Mouse (Mus musculus) kidney, embryonic 15.5 days (tissue): ENCODE measurements around the gene Dnajc17. TPM values are rescaled to one million over a fixed set of nuclear protein-coding genes. Genes with fewer than 3 reads are reported as not detected.

Experiments
- ATAC-seq: fragments of 200-750 bp; cut with Nextera tagmentation; replicated peaks from 2 replicates; pipeline ENCODE4 v1.8.0; 2017; ENCODE audit warnings: moderate TSS enrichment; ENCODE audit not compliant: low FRiP score
- H3K27ac ChIP-seq: fragments of 300-500 bp; sonication (generic); 2 replicates; pipeline ENCODE4 v1.5.1; 2015; ENCODE audit warnings: mild to moderate bottlenecking, inconsistent platforms
- H3K27me3 ChIP-seq: fragments of 300-500 bp; sonication (generic); 2 replicates; pipeline ENCODE4 v1.6.1; 2015; ENCODE audit warnings: inconsistent platforms
- H3K36me3 ChIP-seq: fragments of 300-500 bp; sonication (generic); 2 replicates; pipeline ENCODE4 v1.6.1; 2015; ENCODE audit warnings: inconsistent platforms
- H3K4me1 ChIP-seq: fragments of 300-500 bp; sonication (generic); 2 replicates; pipeline ENCODE4 v1.6.1; 2015; ENCODE audit warnings: inconsistent platforms
- H3K4me2 ChIP-seq: fragments of 300-500 bp; sonication (generic); 2 replicates; pipeline ENCODE4 v1.6.1; 2015; ENCODE audit warnings: moderate library complexity, mild to moderate bottlenecking, inconsistent platforms
- H3K4me3 ChIP-seq: fragments of 300-500 bp; sonication (generic); replicated peaks from 2 replicates; pipeline ENCODE4 v1.5.1; 2015; ENCODE audit warnings: mild to moderate bottlenecking, inconsistent platforms
- H3K9ac ChIP-seq: fragments of 300-500 bp; sonication (generic); 2 replicates; pipeline ENCODE4 v1.6.1; 2015; ENCODE audit warnings: mild to moderate bottlenecking, inconsistent platforms
- H3K9me3 ChIP-seq: fragments of 300-500 bp; sonication (generic); replicated peaks from 2 replicates; pipeline ENCODE4 v1.6.1; 2016; ENCODE audit warnings: inconsistent platforms
- WGBS: fragments of 180-500 bp; shearing (Covaris S2); methylation state at CpG from one replicate; pipeline ENCODE4 v1.1.7; 2015; ENCODE audit warnings: mixed read lengths; 5-methylcytosine and 5-hydroxymethylcytosine counted together
- polyA plus RNA-seq: library from polyadenylated mRNA; unstranded; fragments of >200 nt; fragmentation: Nextera tagmentation; extraction: Ambion mirVana; gene quantifications from 2 replicates; pipeline ENCODE4 v1.2.1, GENCODE M21; 2015

The Dnajc17 gene
- polyA plus RNA-seq, 1 experiment from 2014 or later, result 21.9 TPM

DNA sequence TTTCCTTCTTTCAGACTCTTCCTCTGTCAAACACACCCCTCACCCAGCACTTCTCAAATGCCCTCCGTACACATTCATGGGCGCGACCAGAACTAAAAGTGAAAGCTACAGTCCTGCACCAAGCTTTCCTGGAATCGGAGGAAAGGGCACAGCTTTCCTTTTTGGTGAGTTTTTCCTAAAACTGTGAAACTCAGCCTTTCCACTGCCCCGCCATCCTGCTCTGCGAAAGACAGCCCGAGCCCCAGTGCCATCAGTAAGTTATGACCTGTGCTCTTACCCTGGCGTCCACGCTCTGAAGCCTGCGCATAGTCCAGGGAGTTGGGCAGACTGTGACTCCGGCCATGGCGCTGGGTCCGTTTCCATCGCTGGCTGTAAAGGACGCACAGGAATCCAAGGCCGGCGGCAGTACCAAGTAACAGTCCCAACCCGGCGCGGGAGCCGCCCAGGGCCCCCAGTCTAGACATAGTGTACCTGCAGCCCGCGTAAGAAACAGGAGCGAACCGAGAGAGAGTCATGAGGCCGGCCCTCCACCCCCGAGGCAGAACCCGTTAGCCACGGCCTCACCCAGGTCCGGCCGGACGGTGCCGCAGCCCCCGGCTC lies 52.4 kb downstream of the Dnajc17 start:
- peak overlapping the region; percentile 75 for H3K27ac ChIP-seq
- 4% methylated on average over 34 of the region's 34 CpGs for WGBS
- peaks cover 32% of the 10 kb centered on the region for H3K36me3 ChIP-seq
- peak overlapping the region; percentile 88 for H3K4me2 ChIP-seq
- H3K27me3 ChIP-seq, result no peaks in the 10 kb centered on the region
- no peaks in the 10 kb centered on the region for H3K9me3 ChIP-seq
- peak overlapping the region; percentile 86 for H3K9ac ChIP-seq
- H3K4me1 ChIP-seq, result peaks cover 18% of the 10 kb centered on the region
- peak overlapping the region; percentile 94 for H3K4me3 ChIP-seq
- no peak; the same call in none of the 2 replicates for ATAC-seq

DNA sequence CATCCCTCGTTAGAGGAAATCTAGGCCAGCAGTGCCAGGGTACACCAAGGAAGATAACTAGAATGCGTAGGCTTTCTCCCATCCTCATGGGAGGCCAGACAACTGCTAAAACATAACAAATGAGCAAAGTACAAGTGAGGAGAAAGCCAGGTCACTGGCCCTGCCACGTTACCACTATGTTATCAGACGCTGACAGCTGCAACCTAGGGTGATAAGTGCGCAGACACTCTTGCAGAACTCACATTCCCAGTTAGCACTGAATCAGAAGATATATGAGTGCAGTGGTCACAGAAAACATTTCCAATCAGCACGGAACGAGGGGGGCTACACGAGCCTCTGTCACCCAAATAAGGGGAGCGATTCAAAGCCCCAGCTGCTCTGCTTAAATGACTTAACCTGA lies 53.2 kb downstream of the Dnajc17 start:
- Histone ChIP-seq H3K4me1 (peaks cover 18% of the 10 kb centered on the region), H3K27ac (no peak overlapping the region), H3K9ac (no peak overlapping the region), H3K9me3 (no peaks in the 10 kb centered on the region), H3K36me3 (peaks cover 40% of the 10 kb centered on the region), H3K4me2 (peak overlapping the region; percentile 88), H3K4me3 (peak overlapping the region; percentile 94), H3K27me3 (no peaks in the 10 kb centered on the region)
- no peak; the same call in 1 of the 2 replicates for ATAC-seq
- WGBS, result 73% methylated on average over 9 of the region's 9 CpGs

DNA sequence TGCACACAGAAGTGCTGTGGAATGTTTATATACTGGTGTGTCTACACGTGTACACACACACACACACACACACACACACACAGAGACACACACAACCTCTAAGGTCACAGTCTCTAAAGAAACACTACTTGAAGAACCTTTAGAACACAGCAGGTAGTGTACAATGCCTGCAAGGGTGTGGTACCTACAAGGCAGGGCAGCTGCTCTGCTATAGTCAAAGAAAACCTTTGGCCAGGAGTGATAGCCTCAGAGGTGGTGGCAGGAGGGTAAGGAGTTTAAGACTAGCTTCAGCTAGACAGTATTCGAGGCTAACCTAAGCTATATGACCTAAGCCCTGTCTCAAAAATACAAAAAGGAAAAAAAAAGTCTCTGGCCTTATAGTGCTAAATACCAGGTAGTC lies 53.9 kb downstream of the Dnajc17 start:
- 90% methylated on average over 2 of the region's 2 CpGs for WGBS
- Histone ChIP-seq H3K9me3 (no peaks in the 10 kb centered on the region), H3K27ac (no peak overlapping the region), H3K4me2 (no peak overlapping the region), H3K36me3 (peaks cover 47% of the 10 kb centered on the region), H3K4me1 (peaks cover 18% of the 10 kb centered on the region), H3K27me3 (no peaks in the 10 kb centered on the region), H3K9ac (no peak overlapping the region), H3K4me3 (no peak overlapping the region)
- no peak for ATAC-seq

DNA sequence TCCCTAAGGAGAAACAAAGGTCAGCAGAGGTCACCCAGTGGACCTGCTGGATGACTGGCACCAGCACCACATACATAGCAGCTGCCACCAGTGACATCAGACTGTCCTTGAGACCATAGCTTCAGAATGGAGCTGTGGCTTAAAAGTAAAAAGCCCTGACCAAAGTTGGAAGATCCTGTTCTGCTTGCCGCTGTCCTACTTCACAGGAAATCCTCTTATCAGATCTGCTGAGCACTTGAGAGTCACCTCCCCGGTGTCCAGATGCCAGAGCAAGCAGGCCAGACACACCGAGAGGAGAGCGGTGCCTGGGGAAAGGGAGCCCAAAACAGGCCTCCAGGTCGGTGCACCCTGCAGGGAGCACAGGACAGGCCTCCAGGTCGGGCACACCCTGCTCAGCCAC lies 56.3 kb downstream of the Dnajc17 start:
- 86% methylated on average over 6 of the region's 6 CpGs for WGBS

DNA sequence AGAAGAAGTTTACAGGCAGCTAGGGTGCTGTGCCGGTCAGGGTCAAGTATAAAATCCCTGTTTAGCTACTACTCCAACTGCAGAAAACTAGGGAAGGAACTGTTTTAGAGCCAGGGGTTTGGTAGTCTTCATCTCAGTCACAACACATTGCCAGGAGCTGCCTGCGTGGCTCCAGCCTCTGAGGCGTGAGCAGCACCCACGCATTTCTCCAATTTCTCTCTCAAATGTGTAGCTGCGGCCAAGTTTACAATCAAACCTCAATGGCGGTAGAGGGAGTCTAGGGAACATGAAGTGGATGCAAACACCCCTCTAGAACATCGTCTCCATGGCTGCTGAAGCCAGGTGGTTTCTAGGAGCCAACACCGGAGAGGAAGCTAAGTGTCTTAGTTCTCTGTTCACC lies 60.8 kb downstream of the Dnajc17 start:
- no peak for ATAC-seq
- peaks cover 5% of the 10 kb centered on the region; the same call in 1 of the 2 replicates for H3K4me1 ChIP-seq
- H3K9me3 ChIP-seq, result no peaks in the 10 kb centered on the region
- no peaks in the 10 kb centered on the region for H3K27me3 ChIP-seq
- H3K4me3 ChIP-seq, result no peak overlapping the region
- no peak overlapping the region for H3K9ac ChIP-seq
- WGBS, result 75% methylated on average over 8 of the region's 8 CpGs
- H3K27ac ChIP-seq, result peak overlapping the region; percentile 43
- H3K4me2 ChIP-seq, result 0 out of 2 replicates have a peak overlapping the region, but pooled peaks have one; percentile 17
- H3K36me3 ChIP-seq, result peaks cover 97% of the 10 kb centered on the region

More for the DNA sequence above, 56.3 kb downstream of the Dnajc17 start:
- ATAC-seq, result no peak
- Histone ChIP-seq H3K4me2 (no peak overlapping the region), H3K9me3 (no peaks in the 10 kb centered on the region), H3K9ac (no peak overlapping the region), H3K27me3 (no peaks in the 10 kb centered on the region), H3K4me3 (no peak overlapping the region), H3K27ac (no peak overlapping the region), H3K4me1 (peaks cover 14% of the 10 kb centered on the region), H3K36me3 (peaks cover 71% of the 10 kb centered on the region)

DNA sequence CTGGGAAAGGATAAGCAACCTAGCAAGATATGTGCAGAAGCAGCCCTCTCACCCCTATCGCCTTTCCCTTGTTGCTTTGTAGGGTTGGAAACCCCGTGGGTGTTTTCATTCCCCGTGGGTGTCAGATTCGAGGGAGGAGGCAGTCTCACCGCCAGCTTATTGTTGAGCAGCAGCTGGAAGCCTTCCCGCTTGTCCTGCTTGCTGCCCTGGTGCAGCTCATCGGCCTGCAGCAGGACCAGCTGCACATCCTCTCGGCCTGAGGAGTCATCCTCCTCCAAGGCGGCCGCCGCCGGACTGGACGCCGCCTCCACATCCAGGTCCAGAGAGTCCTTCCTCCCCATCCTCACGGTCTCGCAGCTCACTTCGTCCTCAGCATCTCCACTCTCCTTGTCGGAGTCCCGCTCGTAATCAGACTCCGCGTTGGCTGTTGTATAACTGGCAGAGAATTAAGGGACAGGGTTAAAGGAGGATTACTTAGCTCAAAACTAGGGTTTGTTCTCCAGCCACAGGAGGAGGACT lies 61.4 kb downstream of the Dnajc17 start:
- Histone ChIP-seq H3K4me3 (no peak overlapping the region), H3K4me1 (peaks cover 5% of the 10 kb centered on the region; the same call in 1 of the 2 replicates), H3K9me3 (no peaks in the 10 kb centered on the region), H3K27me3 (no peaks in the 10 kb centered on the region), H3K27ac (peak overlapping the region; percentile 43), H3K9ac (no peak overlapping the region), H3K36me3 (peaks cover 97% of the 10 kb centered on the region), H3K4me2 (peak overlapping the region; percentile 17; the same call in 1 of the 2 replicates)
- peak; percentile 78 for ATAC-seq
- whole genome bisulfite sequencing, result 47% methylated on average over 22 of the region's 22 CpGs

DNA sequence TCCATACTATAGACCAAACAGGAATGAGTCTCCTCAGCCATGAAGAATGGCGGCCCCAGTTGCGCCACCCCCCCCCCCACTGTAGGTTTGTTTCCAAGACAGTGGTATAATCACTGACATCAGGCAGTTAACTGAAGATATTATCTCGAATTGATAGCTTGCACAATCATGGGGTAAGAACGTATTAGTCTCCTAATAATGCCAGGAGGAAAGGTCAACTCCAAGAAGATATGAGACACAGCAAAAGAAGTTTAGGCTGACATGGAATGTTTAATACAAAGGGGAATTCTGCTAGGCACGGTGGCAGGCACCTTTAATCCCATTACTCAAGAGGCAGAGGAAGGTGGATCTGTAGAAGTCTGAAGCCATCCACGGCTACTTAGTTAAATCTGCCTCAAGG lies 62.2 kb downstream of the Dnajc17 start:
- peaks cover 5% of the 10 kb centered on the region; the same call in 1 of the 2 replicates for H3K4me1 ChIP-seq
- H3K36me3 ChIP-seq, result peaks cover 97% of the 10 kb centered on the region
- no peak overlapping the region for H3K4me2 ChIP-seq
- no peak overlapping the region for H3K4me3 ChIP-seq
- H3K27me3 ChIP-seq, result no peaks in the 10 kb centered on the region
- H3K9ac ChIP-seq, result no peak overlapping the region
- WGBS, result 88% methylated on average over 6 of the region's 6 CpGs
- H3K9me3 ChIP-seq, result no peaks in the 10 kb centered on the region
- ATAC-seq, result no peak
- no peak overlapping the region for H3K27ac ChIP-seq

DNA sequence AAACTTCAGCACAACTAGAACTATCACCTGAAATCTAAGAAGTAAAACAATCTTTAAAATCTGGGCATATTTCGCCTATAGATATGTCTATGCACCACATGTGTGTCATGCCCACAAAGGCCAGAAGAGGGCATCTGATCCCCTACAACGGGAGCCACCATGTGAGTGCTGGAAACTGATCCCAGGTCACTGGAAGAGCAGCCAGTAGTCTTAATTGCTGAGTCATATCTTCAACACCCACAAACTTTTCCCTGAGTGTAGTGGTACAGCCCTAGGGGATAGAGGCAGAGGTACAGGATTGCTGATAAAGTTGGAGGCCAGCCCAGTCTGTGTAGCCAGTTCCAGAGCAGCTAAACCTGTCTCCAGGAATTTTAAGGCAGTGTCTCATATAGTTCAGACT lies 63.4 kb downstream of the Dnajc17 start:
- 85% methylated on average over 2 of the region's 2 CpGs for WGBS
- no peak for ATAC-seq
- no peaks in the 10 kb centered on the region for H3K27me3 ChIP-seq
- H3K4me2 ChIP-seq, result no peak overlapping the region
- H3K9me3 ChIP-seq, result no peaks in the 10 kb centered on the region
- H3K4me3 ChIP-seq, result no peak overlapping the region
- H3K36me3 ChIP-seq, result peaks cover 97% of the 10 kb centered on the region
- H3K9ac ChIP-seq, result no peak overlapping the region
- peaks cover 5% of the 10 kb centered on the region; the same call in 1 of the 2 replicates for H3K4me1 ChIP-seq
- no peak overlapping the region for H3K27ac ChIP-seq

DNA sequence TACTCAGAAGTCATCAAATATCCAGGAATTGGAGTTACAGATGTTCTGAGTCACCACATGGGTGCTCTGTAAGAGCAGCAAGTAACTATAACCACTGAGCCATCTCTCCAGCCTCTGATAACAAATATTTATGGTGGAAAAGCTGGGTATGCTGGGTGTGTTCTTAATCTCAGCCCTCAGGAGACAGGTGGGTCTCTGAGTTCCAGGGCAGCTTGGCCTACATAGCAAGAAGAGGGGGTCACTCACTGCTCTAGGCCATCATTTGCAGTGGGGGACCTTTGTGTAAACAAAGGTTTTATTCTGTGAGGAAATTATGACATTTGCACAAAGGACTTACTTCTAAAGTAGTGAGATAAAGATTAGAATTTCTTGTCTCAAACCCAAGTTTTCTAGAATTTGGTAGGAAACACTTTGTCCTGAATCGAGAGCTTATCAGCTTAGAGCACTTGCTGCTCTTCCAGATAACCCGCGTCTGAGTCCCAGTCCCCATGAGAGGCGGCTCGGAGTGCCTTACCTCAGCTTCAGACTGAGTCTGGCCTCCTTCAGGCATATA lies 72.2 kb downstream of the Dnajc17 start:
- peaks cover 91% of the 10 kb centered on the region for H3K36me3 ChIP-seq
- no peak overlapping the region for H3K4me2 ChIP-seq
- 84% methylated on average over 5 of the region's 5 CpGs for WGBS
- H3K9ac ChIP-seq, result no peak overlapping the region
- ATAC-seq, result no peak
- H3K4me1 ChIP-seq, result no peaks in the 10 kb centered on the region
- H3K27me3 ChIP-seq, result no peaks in the 10 kb centered on the region
- H3K27ac ChIP-seq, result no peak overlapping the region
- no peak overlapping the region for H3K4me3 ChIP-seq
- no peaks in the 10 kb centered on the region for H3K9me3 ChIP-seq

Other genes with a start within 250 kb of the Dnajc17 start
- 21.8 and 23.3 TPM in 2 replicates for gene Ccdc32, start 179.4 kb downstream of the Dnajc17 start, polyA plus RNA-seq
- gene Rpusd2, start 174.0 kb downstream of the Dnajc17 start, polyA plus RNA-seq, result 4.2 and 4.8 TPM in 2 replicates
- 52.4 and 53.7 TPM in 2 replicates for gene Knl1, start 161.7 kb downstream of the Dnajc17 start, polyA plus RNA-seq
- 48.8 and 49.7 TPM in 2 replicates for gene Rad51, start 96.0 kb downstream of the Dnajc17 start, polyA plus RNA-seq
- gene Rmdn3, start 51.8 kb downstream of the Dnajc17 start, polyA plus RNA-seq, result 43.2 and 46.8 TPM in 2 replicates
- gene Gchfr, start 41.0 kb downstream of the Dnajc17 start, polyA plus RNA-seq, result 32.0 and 36.9 TPM in 2 replicates
- gene Gm14137, start 34.3 kb downstream of the Dnajc17 start, polyA plus RNA-seq, result 0.73 and 0.81 TPM in 2 replicates
- gene Zfyve19, start 178 bp downstream of the Dnajc17 start, polyA plus RNA-seq, result 51.8 and 55.4 TPM in 2 replicates
- 0.68 and 0.80 TPM in 2 replicates for gene Ppp1r14d, start 21.1 kb upstream of the Dnajc17 start, polyA plus RNA-seq
- 34.3 and 34.7 TPM in 2 replicates for gene Spint1, start 28.6 kb upstream of the Dnajc17 start, polyA plus RNA-seq
- 0.72 and 1.1 TPM in 2 replicates for gene Rhov, start 62.5 kb upstream of the Dnajc17 start, polyA plus RNA-seq
- 17.6 and 19.6 TPM in 2 replicates for gene Vps18, start 79.9 kb upstream of the Dnajc17 start, polyA plus RNA-seq
- 9.9 and 10.5 TPM in 2 replicates for gene Dll4, start 117.0 kb upstream of the Dnajc17 start, polyA plus RNA-seq
- gene Chac1, start 142.4 kb upstream of the Dnajc17 start, polyA plus RNA-seq, result 0.91 and 0.98 TPM in 2 replicates